Mouse (Mus musculus) spleen, postnatal 36 days (tissue): Measurements from ENCODE around the gene Btbd7.

Source experiments
- DNase-seq, 2 experiments: peaks; one replicate each; pipeline ENCODE4 v3.0.0; 2022; ENCODE audit warnings: low spot score in 2 of 2, mixed read lengths in 1 of 2

Gene Btbd7

GRCm38 (mm10) chr12:102730798-102731619, 147.3 kb downstream of the Btbd7 start:
- no peak for DNase-seq
